Mouse (Mus musculus) myocyte (in vitro differentiated cells): ENCODE results near the gene Ccn1.

Experiments
- CEBPB ChIP-seq: IDR thresholded peaks from 2 replicates; pipeline ENCODE4 v1.6.1; 2011; ENCODE audit warnings: mild to moderate bottlenecking, moderate library complexity; ENCODE audit not compliant: poor library complexity, insufficient read depth, severe bottlenecking
- E2F4 ChIP-seq: IDR thresholded peaks from one replicate; pipeline ENCODE4 v1.6.1; 2011; ENCODE audit warnings: mild to moderate bottlenecking, control low read depth, moderate library complexity; ENCODE audit not compliant: insufficient read depth
- MAX ChIP-seq: IDR thresholded peaks from one replicate; pipeline ENCODE4 v1.6.1; 2011; ENCODE audit warnings: low read depth, mild to moderate bottlenecking, control low read depth
- MYOD1 ChIP-seq, 3 experiments: IDR thresholded peaks; one replicate each; pipeline ENCODE4 v1.6.1; 2011; ENCODE audit warnings: control low read depth in 2 of 3, low read depth in 2 of 3, mild to moderate bottlenecking in 2 of 3, moderate library complexity in 1 of 3; ENCODE audit not compliant: insufficient read length in 2 of 3, control insufficient read depth in 1 of 3
- MYOG ChIP-seq, 3 experiments: IDR thresholded peaks; one replicate each; pipeline ENCODE4 v1.6.1; 2011; ENCODE audit warnings: control low read depth in 2 of 3, low read depth in 2 of 3, mild to moderate bottlenecking in 2 of 3; ENCODE audit not compliant: insufficient read length in 2 of 3, control insufficient read depth in 1 of 3, insufficient read depth in 1 of 3
- POLR2A ChIP-seq: IDR thresholded peaks from one replicate; pipeline ENCODE4 v1.6.1; 2011; ENCODE audit warnings: low read depth, mild to moderate bottlenecking, control low read depth, moderate library complexity; ENCODE audit not compliant: insufficient read length
- POLR2AphosphoS2 ChIP-seq: IDR thresholded peaks from one replicate; pipeline ENCODE4 v1.6.1; 2011; ENCODE audit warnings: low read depth, control low read depth; ENCODE audit not compliant: insufficient read length
- SRF ChIP-seq: IDR thresholded peaks from one replicate; pipeline ENCODE4 v1.6.1; 2011; ENCODE audit warnings: low read depth; ENCODE audit not compliant: control insufficient read depth, insufficient read length
- TCF12 ChIP-seq: IDR thresholded peaks from one replicate; pipeline ENCODE4 v1.6.1; 2011; ENCODE audit warnings: mild to moderate bottlenecking, control low read depth; ENCODE audit not compliant: poor library complexity, insufficient read depth, severe bottlenecking
- USF1 ChIP-seq: IDR thresholded peaks from one replicate; pipeline ENCODE4 v1.6.1; 2011; ENCODE audit warnings: low read depth, mild to moderate bottlenecking, control low read depth, moderate library complexity

- TF ChIP-seq POLR2A (no peak), MAX (no peak), USF1 (no peak), TCF12 (no peak), POLR2AphosphoS2 (no peak), MYOD1 (IDR thresholded peaks at IDR 0.05; ENCODE audit: control insufficient read depth in 1 of 3, insufficient read length in 2 of 3, low read depth in 2 of 3) (no peak), CEBPB (no peak), SRF (no peak), E2F4 (no peak), MYOG (IDR thresholded peaks at IDR 0.05; ENCODE audit: control insufficient read depth in 1 of 3, insufficient read depth in 1 of 3, insufficient read length in 2 of 3, low read depth in 2 of 3) (no peak)
These were observed 2.2 kb upstream of the Ccn1 start for GRCm38 (mm10) chr3:145651978-145652321.
